Mouse (Mus musculus) central nervous system, embryonic 11.5 days (tissue): ENCODE measurements around the gene Daam2. TPM values are rescaled to one million over a fixed set of nuclear protein-coding genes. Genes with fewer than 3 reads are reported as not detected.

Source experiments
- polyA plus RNA-seq: library from polyadenylated mRNA; depleted of rRNA; stranded (reverse); fragments of >200 nt; gene quantifications from 2 replicates; pipeline ENCODE4 v1.2.3, GENCODE M21; 2012; rRNA removed

The Daam2 gene
- polyA plus RNA-seq = 7.8 and 17.2 TPM in 2 replicates

DNA sequence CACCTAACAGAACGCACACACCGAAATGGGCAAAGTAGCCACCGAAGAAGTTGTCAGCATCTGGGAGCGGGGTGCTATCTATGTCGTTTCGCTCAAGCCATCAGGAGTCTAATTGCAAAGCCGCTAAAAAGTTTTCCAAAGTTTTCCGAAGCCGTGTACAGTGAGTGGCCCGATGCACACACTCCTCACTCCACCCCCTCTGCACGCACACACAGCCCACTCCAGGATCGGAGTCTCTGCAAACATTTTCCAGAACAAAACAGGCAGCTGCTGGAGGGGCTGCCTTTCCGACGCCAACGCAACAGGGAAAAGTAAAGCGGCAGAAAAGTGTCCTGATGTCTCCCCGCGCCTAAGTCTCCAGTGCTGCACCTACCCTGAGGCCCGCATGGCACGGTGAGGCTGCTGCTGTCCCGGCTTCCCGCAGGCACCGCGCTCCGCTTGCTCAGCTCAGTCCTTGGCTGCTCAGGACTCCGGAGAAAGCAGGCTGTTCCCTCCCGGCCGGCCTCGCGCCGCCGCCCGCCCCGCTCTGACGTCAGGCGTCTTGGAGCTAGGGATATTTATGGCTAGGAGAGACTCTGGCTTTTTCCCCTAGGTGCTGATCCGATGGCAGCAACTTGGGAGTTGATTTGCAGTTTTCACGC is at the start of gene Daam2:
Gene Daam2 (minus strand): TSS at position 514 of the 641 bp plus-strand sequence.

DNA sequence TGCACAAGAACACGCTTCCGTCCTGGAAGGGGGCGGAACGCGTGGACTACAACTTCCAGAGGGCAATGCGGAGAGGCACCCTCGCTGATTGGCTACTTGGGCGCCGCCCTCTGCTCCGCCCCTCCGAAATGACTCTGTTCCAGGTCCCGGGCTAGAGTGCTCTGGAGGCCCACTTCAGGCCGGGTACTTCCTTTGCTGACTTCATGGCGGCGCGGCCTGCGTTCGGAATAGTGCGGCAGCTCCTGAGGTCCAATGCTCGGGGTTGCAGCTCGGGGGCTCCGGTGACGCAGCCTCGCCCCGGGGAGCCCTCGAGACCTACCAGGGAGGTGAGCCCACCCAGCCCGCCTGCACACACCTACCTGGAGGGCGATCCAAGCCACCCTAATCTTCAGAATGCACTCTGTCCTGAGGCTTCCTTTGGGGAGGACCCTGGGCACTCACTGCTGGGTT is 135.9 kb downstream of the Daam2 start, which contains the start of gene Mocs1:
Gene Mocs1 (plus strand): TSS at position 124 of the 450 bp plus-strand sequence.

Other genes with a start within 250 kb of the Daam2 start
- 9.3 and 11.4 TPM in 2 replicates for gene Mocs1, start 136.0 kb downstream of the Daam2 start, polyA plus RNA-seq
- gene Kif6, start 50.8 kb upstream of the Daam2 start, polyA plus RNA-seq = 1.2 and 1.5 TPM in 2 replicates